In genomic region chr6:90466079-90466478, GRCm38 (mm10) we compare ENCODE assay signal across 10 mouse cellular contexts. TPM values are rescaled to one million over a fixed set of nuclear protein-coding genes. Genes with fewer than 3 reads are reported as not detected.
DNase-seq lines count a peak whose midpoint lies in the region; ATAC-seq and TF ChIP-seq lines count a peak whose summit lies in the region.
"Had no signal": no experiment of that assay in that cellular context is flagged by ENCODE, and none has a peak within 500 bp of the region (broad histone marks: within the 10 kb centered on the region; RNA-seq: fewer than 3 reads in every experiment).

No protein-coding gene starts in this region.

- peak overlapping the region; percentile 58 for H3K27ac ChIP-seq in heart, adult 2 months
- no peak overlapping the region for H3K27ac ChIP-seq in heart, embryonic 12.5 days (ENCODE audit: poor library complexity, severe bottlenecking)
- H3K27ac ChIP-seq in lung, embryonic 14.5 days (ENCODE audit: low read depth): no peak overlapping the region
- H3K27ac ChIP-seq: limb, embryonic 13.5 days; neural tube, embryonic 13.5 days had no signal

- 51% methylated on average over 10 of the region's 10 CpGs for WGBS in heart, adult 2 months
- 76% methylated on average over 10 of the region's 10 CpGs for WGBS in heart, embryonic 12.5 days
- WGBS in lung, embryonic 14.5 days: 74% methylated on average over 10 of the region's 10 CpGs

- ATAC-seq in heart, embryonic 12.5 days (ENCODE audit: insufficient number of reproducible peaks, low FRiP score): no peak
- ATAC-seq in lung, embryonic 14.5 days (ENCODE audit: insufficient read depth): no peak

- peaks cover 44% of the 10 kb centered on the region for H3K4me1 ChIP-seq in heart, adult 2 months (ENCODE audit: control insufficient read depth, insufficient read depth, low read length)
- H3K4me1 ChIP-seq in heart, embryonic 12.5 days (replicated peaks): peaks cover 26% of the 10 kb centered on the region
- peaks cover 10% of the 10 kb centered on the region; the same call in 1 of the 2 replicates for H3K4me1 ChIP-seq in lung, embryonic 14.5 days (ENCODE audit: insufficient read depth)

- H3K4me3 ChIP-seq in heart, adult 2 months: no peak overlapping the region
- H3K4me3 ChIP-seq in heart, embryonic 12.5 days: no peak overlapping the region
- H3K4me3 ChIP-seq in lung, embryonic 14.5 days (ENCODE audit: low read depth, low read length): no peak overlapping the region
- H3K4me3 ChIP-seq: limb, embryonic 13.5 days; neural tube, embryonic 13.5 days had no signal

- H3K27me3 ChIP-seq in heart, adult 2 months (ENCODE audit: control insufficient read depth, insufficient read depth, low read length): no peaks in the 10 kb centered on the region
- peaks cover 19% of the 10 kb centered on the region for H3K27me3 ChIP-seq in heart, embryonic 12.5 days (replicated peaks)
- peaks cover 13% of the 10 kb centered on the region for H3K27me3 ChIP-seq in lung, embryonic 14.5 days (ENCODE audit: insufficient read depth, low read length)

- H3K9ac ChIP-seq in heart, adult 2 months (ENCODE audit: low read depth, low read length): 0 out of 2 replicates have a peak overlapping the region, but pooled peaks have one; percentile 22
- no peak overlapping the region for H3K9ac ChIP-seq in heart, embryonic 12.5 days
- H3K9ac ChIP-seq in lung, embryonic 14.5 days: no peak overlapping the region
- H3K9ac ChIP-seq: limb, embryonic 13.5 days; neural tube, embryonic 13.5 days had no signal

- H3K9me3 ChIP-seq in heart, embryonic 12.5 days (replicated peaks): no peaks in the 10 kb centered on the region
- no peaks in the 10 kb centered on the region for H3K9me3 ChIP-seq in lung, embryonic 14.5 days (ENCODE audit: low read depth, low read length)
- H3K9me3 ChIP-seq: limb, embryonic 13.5 days; neural tube, embryonic 13.5 days had no signal

- no peak for TF ChIP-seq EP300 in heart, adult 2 months (IDR thresholded peaks at IDR 0.05; ENCODE audit: insufficient read depth, low read depth, low read length)

- TF ChIP-seq CTCF in heart, adult 2 months (IDR thresholded peaks at IDR 0.05): no peak
- no peak for TF ChIP-seq CTCF in lung, embryonic 14.5 days (IDR thresholded peaks at IDR 0.05; ENCODE audit: low read depth)

- no peak overlapping the region for H3K4me2 ChIP-seq in heart, embryonic 12.5 days
- no peak overlapping the region for H3K4me2 ChIP-seq in lung, embryonic 14.5 days
- H3K4me2 ChIP-seq: limb, embryonic 13.5 days; neural tube, embryonic 13.5 days had no signal

- TF ChIP-seq POLR2A in heart, adult 2 months (IDR thresholded peaks at IDR 0.05; ENCODE audit: insufficient read depth, low read depth, low read length): no peak

- DNase-seq in heart, adult 2 months: peak; percentile 83
- DNase-seq in NIH3T3 (ENCODE audit: low read depth): peak; percentile 79
- peak; percentile 59 to 78 for DNase-seq in gastrocnemius, postnatal 36 days
- DNase-seq in lung, embryonic 14.5 days: peak; percentile 21
- no peak for DNase-seq in frontal cortex, postnatal 25 days (ENCODE audit: low spot score in 2 of 2)
- no peak for DNase-seq in cerebellum, adult 11 months
- DNase-seq in Muller cell, postnatal 12 days (ENCODE audit: inconsistent ontology term): no peak

- intact Hi-C loops in heart, adult 2 months (cut with DNase I): loop anchor here (10.0 kb wide), 1 partner anchor 1121 kb away; no protein-coding TSS in a partner anchor
- intact Hi-C loops in gastrocnemius, postnatal 36 days (cut with DNase I): no loop called here

- 0 out of 2 replicates have a peak, but pooled peaks cover 2% of the 10 kb centered on the region for H3K79me2 ChIP-seq in heart, adult 2 months (replicated peaks; ENCODE audit: control insufficient read depth, insufficient read depth, low read length)

- H3K36me3 ChIP-seq in heart, adult 2 months (ENCODE audit: control insufficient read depth, insufficient read depth, low read length): peaks cover 14% of the 10 kb centered on the region; the same call in 1 of the 2 replicates
- peaks cover 10% of the 10 kb centered on the region for H3K36me3 ChIP-seq in heart, embryonic 12.5 days
- peaks cover 5% of the 10 kb centered on the region; the same call in 1 of the 2 replicates for H3K36me3 ChIP-seq in lung, embryonic 14.5 days (ENCODE audit: insufficient read depth)
- H3K36me3 ChIP-seq: limb, embryonic 13.5 days had no signal

RNA-seq across cellular contexts. Expression of gene Klf15, which starts 3.7 kb away (rescaled TPM):
- total RNA-seq in heart, adult 2 months (2021): 10 to 100 TPM; 64.7 to 67.4 TPM
- 54.7 and 60.2 TPM in 2 replicates for polyA plus RNA-seq in heart, adult 2 months (2012; rRNA removed)
- 6.6 and 7.3 TPM in 2 replicates for polyA plus RNA-seq in heart, embryonic 12.5 days (2016; fragmentation: Nextera tagmentation; extraction: Ambion mirVana)
- total RNA-seq in gastrocnemius, postnatal 36 days (2021): 10 to 100 TPM; 36.6 to 38.0 TPM
- 8.1 and 10.9 TPM in 2 replicates for polyA plus RNA-seq in lung, embryonic 14.5 days (2014; fragmentation: Nextera tagmentation; extraction: Ambion mirVana)

RNA-seq across cellular contexts. Expression of gene Aldh1l1, which starts 20.1 kb away (rescaled TPM):
- 1 to 10 TPM; 2.5 to 3.7 TPM for total RNA-seq in heart, adult 2 months (2021)
- polyA plus RNA-seq in heart, adult 2 months (2012; rRNA removed): 3.2 and 7.5 TPM in 2 replicates
- polyA plus RNA-seq in heart, embryonic 12.5 days (2016; fragmentation: Nextera tagmentation; extraction: Ambion mirVana): 1.1 and 2.1 TPM in 2 replicates
- 1 to 10 TPM; 2.9 to 4.0 TPM for total RNA-seq in gastrocnemius, postnatal 36 days (2021)
- polyA plus RNA-seq in lung, embryonic 14.5 days (2014; fragmentation: Nextera tagmentation; extraction: Ambion mirVana): 0.74 and 0.78 TPM in 2 replicates

RNA-seq across cellular contexts. Expression of gene Cfap100, which starts 37.5 kb away (rescaled TPM):
- under 1 TPM; 0.16 to 0.18 TPM for total RNA-seq in heart, adult 2 months (2021)
- 0.44 and 0.80 TPM in 2 replicates for polyA plus RNA-seq in heart, adult 2 months (2012; rRNA removed)
- polyA plus RNA-seq in heart, embryonic 12.5 days (2016; fragmentation: Nextera tagmentation; extraction: Ambion mirVana): 0.08 and 0.12 TPM in 2 replicates
- under 1 TPM in 1 of 2 experiments, not detected in 1; 0.30 TPM for total RNA-seq in gastrocnemius, postnatal 36 days (2021)
- polyA plus RNA-seq in lung, embryonic 14.5 days (2014; fragmentation: Nextera tagmentation; extraction: Ambion mirVana): 0.43 and 0.57 TPM in 2 replicates

Comparison
In these comparisons a context has a peak if more than half of its experiments do, and no peak if none do; other contexts are left out.
1. DNase-seq: peak in heart, adult 2 months (2 of 2), NIH3T3 (single experiment), gastrocnemius, postnatal 36 days (2 of 2) and lung, embryonic 14.5 days (single experiment); none in frontal cortex, postnatal 25 days (0 of 2), cerebellum, adult 11 months (single experiment) and Muller cell, postnatal 12 days (single experiment).